Mouse (Mus musculus): ENCODE measurements around the gene Lipt2.

Lipt2 gene

GRCm38 (mm10) chr7:100170756-100171155 lies 11.7 kb downstream of the Lipt2 start:
- no peak for DNase-seq (ENCODE audit: low spot score)

GRCm38 (mm10) chr7:100176269-100176668 lies 17.2 kb downstream of the Lipt2 start, which contains the start of gene Kcne3:
Gene Kcne3 (plus strand): TSS chr7:100176502.
- DNase-seq (ENCODE audit: low spot score): no peak

- DNase-seq (ENCODE audit: low spot score): peak; percentile 52
Observed at GRCm38 (mm10) chr7:100178016-100178890, 19.2 kb downstream of the Lipt2 start.

GRCm38 (mm10) chr7:100178891-100179233 lies 19.8 kb downstream of the Lipt2 start:
- DNase-seq (ENCODE audit: low spot score): peak; percentile 21

- peak; percentile 77 for DNase-seq (ENCODE audit: low spot score)
Observed at GRCm38 (mm10) chr7:100179394-100179793, 20.3 kb downstream of the Lipt2 start.

GRCm38 (mm10) chr7:100179836-100180407 lies 20.8 kb downstream of the Lipt2 start:
- no peak for DNase-seq (ENCODE audit: low spot score)

- no peak for DNase-seq (ENCODE audit: low spot score)
Observed at GRCm38 (mm10) chr7:100181176-100181575, 22.1 kb downstream of the Lipt2 start.

GRCm38 (mm10) chr7:100181614-100182013 lies 22.5 kb downstream of the Lipt2 start:
- no peak for DNase-seq (ENCODE audit: low spot score)

- no peak for DNase-seq (ENCODE audit: low spot score)
Observed at GRCm38 (mm10) chr7:100182388-100182787, 23.3 kb downstream of the Lipt2 start.

- DNase-seq (ENCODE audit: low spot score): peak; percentile 34
Observed at GRCm38 (mm10) chr7:100187601-100188000, 28.5 kb downstream of the Lipt2 start.

- DNase-seq (ENCODE audit: low spot score): no peak
Observed at GRCm38 (mm10) chr7:100190167-100190566, 31.1 kb downstream of the Lipt2 start.

- peak; percentile 57 for DNase-seq (ENCODE audit: low spot score)
Observed at GRCm38 (mm10) chr7:100190778-100191177, 31.7 kb downstream of the Lipt2 start.

GRCm38 (mm10) chr7:100201191-100201590 lies 42.1 kb downstream of the Lipt2 start:
- no peak for DNase-seq (ENCODE audit: low spot score)

GRCm38 (mm10) chr7:100203616-100204015 lies 44.5 kb downstream of the Lipt2 start:
- no peak for DNase-seq (ENCODE audit: low spot score)

GRCm38 (mm10) chr7:100204871-100205270 lies 45.8 kb downstream of the Lipt2 start:
- no peak for DNase-seq (ENCODE audit: low spot score)

- DNase-seq (ENCODE audit: low spot score): no peak
Observed at GRCm38 (mm10) chr7:100206144-100206543, 47.1 kb downstream of the Lipt2 start.

- DNase-seq (ENCODE audit: low spot score): no peak
Observed at GRCm38 (mm10) chr7:100207886-100208285, 48.8 kb downstream of the Lipt2 start.
